Mouse (Mus musculus) MEL (cell line): ENCODE data around the gene Inpp5k. TPM values are rescaled to one million over a fixed set of nuclear protein-coding genes. Genes with fewer than 3 reads are reported as not detected.

Experiments used
- DNase-seq: peaks from one replicate; pipeline ENCODE4 v3.0.0; 2011; ENCODE audit warnings: low read depth, low spot score
- H3K27ac ChIP-seq: 2 replicates; pipeline ENCODE4 v1.5.1; 2012; ENCODE audit warnings: low read depth, mild to moderate bottlenecking, control low read depth, low read length, moderate library complexity; ENCODE audit not compliant: control insufficient read depth
- H3K27me3 ChIP-seq, 2 experiments: fragments of 150-350 bp in 1 of 2; sonication (generic) in 1 of 2; 2 replicates each; pipeline ENCODE4 v1.6.1; 2012; ENCODE audit warnings: low read length in 2 of 2, mild to moderate bottlenecking in 2 of 2, improper control_type of control experiment in 1 of 2, moderate library complexity in 1 of 2; ENCODE audit not compliant: insufficient read depth in 2 of 2, control insufficient read depth in 1 of 2
- H3K36me3 ChIP-seq, 2 experiments: 2 replicates each; pipeline ENCODE4 v1.6.1; 2012 to 2014; ENCODE audit warnings: low read length in 2 of 2, improper control_type of control experiment in 1 of 2, inconsistent platforms in 1 of 2, mild to moderate bottlenecking in 1 of 2; ENCODE audit not compliant: insufficient read depth in 2 of 2, control insufficient read depth in 1 of 2
- H3K4me1 ChIP-seq, 2 experiments: fragments of 150-350 bp in 1 of 2; sonication (generic) in 1 of 2; 2 replicates each; pipeline ENCODE4 v1.6.1; 2012; ENCODE audit warnings: low read length in 2 of 2, improper control_type of control experiment in 1 of 2, mild to moderate bottlenecking in 1 of 2; ENCODE audit not compliant: insufficient read depth in 2 of 2, control insufficient read depth in 1 of 2
- H3K4me3 ChIP-seq, 2 experiments: fragments of 150-350 bp in 1 of 2; sonication (generic) in 1 of 2; 2 replicates each; pipeline ENCODE4 v1.5.1; 2012; ENCODE audit warnings: low read depth in 2 of 2, low read length in 2 of 2, mild to moderate bottlenecking in 2 of 2, moderate library complexity in 2 of 2, control low read depth in 1 of 2, improper control_type of control experiment in 1 of 2; ENCODE audit not compliant: control insufficient read depth in 1 of 2, insufficient read depth in 1 of 2
- H3K79me2 ChIP-seq: 2 replicates; pipeline ENCODE4 v1.6.1; 2012; ENCODE audit warnings: mild to moderate bottlenecking, low read length, moderate library complexity; ENCODE audit not compliant: control insufficient read depth, poor library complexity, insufficient read depth
- H3K9ac ChIP-seq: 2 replicates; pipeline ENCODE4 v1.6.1; 2012; ENCODE audit warnings: low read depth, mild to moderate bottlenecking, control low read depth, low read length, moderate library complexity; ENCODE audit not compliant: control insufficient read depth, poor library complexity, severe bottlenecking
- H3K9me3 ChIP-seq: fragments of 150-350 bp; sonication (generic); replicated peaks from 2 replicates; pipeline ENCODE4 v1.6.1; 2012; ENCODE audit warnings: mild to moderate bottlenecking, low read length, improper control_type of control experiment, moderate library complexity; ENCODE audit not compliant: insufficient read depth
- BHLHE40 ChIP-seq: IDR thresholded peaks from 2 replicates; pipeline ENCODE4 v1.6.1; 2012; ENCODE audit warnings: low read depth, mild to moderate bottlenecking, inconsistent platforms, low read length, improper control_type of control experiment, borderline replicate concordance
- CHD1 ChIP-seq: IDR thresholded peaks from 2 replicates; pipeline ENCODE4 v1.6.1; 2012; ENCODE audit warnings: low read depth, mild to moderate bottlenecking, inconsistent platforms, low read length, improper control_type of control experiment
- CHD2 ChIP-seq: IDR thresholded peaks from 2 replicates; pipeline ENCODE4 v1.6.1; 2011; ENCODE audit warnings: low read length, improper control_type of control experiment
- CTCF ChIP-seq, 3 experiments: IDR thresholded peaks in 2 of 3; conservative IDR thresholded peaks in 1 of 3; 2 replicates each; pipeline ENCODE4 v1.5.1; 2011 to 2012; ENCODE audit warnings: low read length in 3 of 3, low read depth in 2 of 3, mild to moderate bottlenecking in 2 of 3, improper control_type of control experiment in 1 of 3, inconsistent platforms in 1 of 3, mixed read lengths in 1 of 3, moderate library complexity in 1 of 3; ENCODE audit not compliant: control insufficient read depth in 1 of 3, insufficient read depth in 1 of 3, poor library complexity in 1 of 3, severe bottlenecking in 1 of 3
- E2F4 ChIP-seq: IDR thresholded peaks from 2 replicates; pipeline ENCODE4 v1.6.1; 2011; ENCODE audit warnings: low read depth, low read length, improper control_type of control experiment, borderline replicate concordance
- ELF1 ChIP-seq: IDR thresholded peaks from 2 replicates; pipeline ENCODE4 v1.6.1; 2014; ENCODE audit warnings: low read depth, mild to moderate bottlenecking, inconsistent platforms, low read length, improper control_type of control experiment, moderate library complexity
- EP300 ChIP-seq, 2 experiments: IDR thresholded peaks; 2 replicates each; pipeline ENCODE4 v1.6.1; 2011; ENCODE audit warnings: improper control_type of control experiment in 2 of 2, low read length in 2 of 2, low read depth in 1 of 2, mild to moderate bottlenecking in 1 of 2
- ETS1 ChIP-seq: IDR thresholded peaks from 2 replicates; pipeline ENCODE4 v1.6.1; 2012; ENCODE audit warnings: low read depth, mild to moderate bottlenecking, inconsistent platforms, low read length, improper control_type of control experiment, moderate library complexity
- GATA1 ChIP-seq: IDR thresholded peaks from 2 replicates; pipeline ENCODE4 v1.6.1; 2011; ENCODE audit warnings: low read depth, low read length, improper control_type of control experiment
- HCFC1 ChIP-seq: IDR thresholded peaks from 2 replicates; pipeline ENCODE4 v1.6.1; 2012; ENCODE audit warnings: low read depth, mild to moderate bottlenecking, inconsistent platforms, low read length, improper control_type of control experiment, moderate library complexity
- KAT2A ChIP-seq: conservative IDR thresholded peaks from 2 replicates; pipeline ENCODE4 v1.6.1; 2012; ENCODE audit warnings: low read depth, low read length, improper control_type of control experiment, inconsistent platforms
- MAFK ChIP-seq: IDR thresholded peaks from 2 replicates; pipeline ENCODE4 v1.6.1; 2011; ENCODE audit warnings: low read depth, mild to moderate bottlenecking, low read length, improper control_type of control experiment, borderline replicate concordance
- MAX ChIP-seq: IDR thresholded peaks from 2 replicates; pipeline ENCODE4 v1.6.1; 2011; ENCODE audit warnings: low read length, improper control_type of control experiment
- MAZ ChIP-seq: IDR thresholded peaks from 2 replicates; pipeline ENCODE4 v1.6.1; 2012; ENCODE audit warnings: low read depth, mild to moderate bottlenecking, inconsistent platforms, low read length, improper control_type of control experiment
- MEF2A ChIP-seq: IDR thresholded peaks from 2 replicates; pipeline ENCODE4 v1.6.1; 2014; ENCODE audit warnings: low read depth, mild to moderate bottlenecking, inconsistent platforms, low read length, improper control_type of control experiment; ENCODE audit not compliant: poor library complexity, insufficient replicate concordance, severe bottlenecking; ENCODE audit errors: extremely low read depth
- MYB ChIP-seq: IDR thresholded peaks from 2 replicates; pipeline ENCODE4 v1.6.1; 2011; ENCODE audit warnings: mild to moderate bottlenecking, low read depth, low read length, improper control_type of control experiment
- MYC ChIP-seq: IDR thresholded peaks from 2 replicates; pipeline ENCODE4 v1.6.1; 2011; ENCODE audit warnings: low read depth, mild to moderate bottlenecking, low read length, improper control_type of control experiment, moderate library complexity
- NRF1 ChIP-seq: IDR thresholded peaks from 2 replicates; pipeline ENCODE4 v1.6.1; 2014; ENCODE audit warnings: low read depth, mild to moderate bottlenecking, inconsistent platforms, low read length, improper control_type of control experiment, moderate library complexity; ENCODE audit not compliant: poor library complexity, insufficient read depth, severe bottlenecking
- POLR2A ChIP-seq, 2 experiments: IDR thresholded peaks; 2 replicates each; pipeline ENCODE4 v1.6.1; 2011 to 2012; ENCODE audit warnings: low read length in 2 of 2, mild to moderate bottlenecking in 2 of 2, control low read depth in 1 of 2, improper control_type of control experiment in 1 of 2, low read depth in 1 of 2, moderate library complexity in 1 of 2; ENCODE audit not compliant: control insufficient read depth in 1 of 2, insufficient read depth in 1 of 2, poor library complexity in 1 of 2
- POLR2AphosphoS2 ChIP-seq: IDR thresholded peaks from 2 replicates; pipeline ENCODE4 v1.6.1; 2011; ENCODE audit warnings: low read length, improper control_type of control experiment
- POLR2AphosphoS5 ChIP-seq: IDR thresholded peaks from 2 replicates; pipeline ENCODE4 v1.6.1; 2012; ENCODE audit warnings: low read depth, borderline replicate concordance, mild to moderate bottlenecking, inconsistent platforms, low read length, moderate library complexity, mixed read lengths
- RAD21 ChIP-seq: IDR thresholded peaks from 2 replicates; pipeline ENCODE4 v1.6.1; 2011; ENCODE audit warnings: mild to moderate bottlenecking, low read depth, low read length, improper control_type of control experiment
- SIN3A ChIP-seq: IDR thresholded peaks from 2 replicates; pipeline ENCODE4 v1.6.1; 2012; ENCODE audit warnings: low read length, improper control_type of control experiment, inconsistent platforms
- SMC3 ChIP-seq: IDR thresholded peaks from 2 replicates; pipeline ENCODE4 v1.6.1; 2011; ENCODE audit warnings: low read depth, low read length, improper control_type of control experiment
- TAL1 ChIP-seq: IDR thresholded peaks from 2 replicates; pipeline ENCODE4 v1.6.1; 2012; ENCODE audit warnings: mild to moderate bottlenecking, inconsistent platforms, low read length, moderate library complexity, mixed read lengths
- TBP ChIP-seq: IDR thresholded peaks from 2 replicates; pipeline ENCODE4 v1.8.0; 2011; ENCODE audit warnings: low read depth, low read length, improper control_type of control experiment
- TCF12 ChIP-seq: IDR thresholded peaks from 2 replicates; pipeline ENCODE4 v1.6.1; 2014; ENCODE audit warnings: low read depth, mild to moderate bottlenecking, inconsistent platforms, low read length, improper control_type of control experiment, moderate library complexity
- UBTF ChIP-seq: IDR thresholded peaks from 2 replicates; pipeline ENCODE4 v1.6.1; 2012; ENCODE audit warnings: low read depth, mild to moderate bottlenecking, inconsistent platforms, low read length, improper control_type of control experiment, moderate library complexity, borderline replicate concordance; ENCODE audit not compliant: insufficient read depth
- USF1 ChIP-seq: IDR thresholded peaks from 2 replicates; pipeline ENCODE4 v1.6.1; 2014; ENCODE audit warnings: low read depth, mild to moderate bottlenecking, inconsistent platforms, low read length, improper control_type of control experiment, moderate library complexity
- USF2 ChIP-seq, 2 experiments: IDR thresholded peaks; 2 replicates each; pipeline ENCODE4 v1.6.1; 2011 to 2012; ENCODE audit warnings: improper control_type of control experiment in 2 of 2, low read length in 2 of 2, borderline replicate concordance in 1 of 2, inconsistent platforms in 1 of 2, low read depth in 1 of 2, mild to moderate bottlenecking in 1 of 2; ENCODE audit not compliant: insufficient read depth in 1 of 2
- ZC3H11A ChIP-seq: IDR thresholded peaks from 2 replicates; pipeline ENCODE4 v1.6.1; 2012; ENCODE audit warnings: low read depth, mild to moderate bottlenecking, inconsistent platforms, low read length, improper control_type of control experiment
- ZKSCAN1 ChIP-seq: IDR thresholded peaks from 2 replicates; pipeline ENCODE4 v1.6.1; 2012; ENCODE audit warnings: low read depth, mild to moderate bottlenecking, inconsistent platforms, low read length, improper control_type of control experiment, moderate library complexity
- ZMIZ1 ChIP-seq: IDR thresholded peaks from 2 replicates; pipeline ENCODE4 v1.6.1; 2012; ENCODE audit warnings: low read depth, mild to moderate bottlenecking, inconsistent platforms, low read length, improper control_type of control experiment, moderate library complexity
- ZNF384 ChIP-seq: IDR thresholded peaks from 2 replicates; pipeline ENCODE4 v1.6.1; 2012; ENCODE audit warnings: low read depth, mild to moderate bottlenecking, inconsistent platforms, low read length, improper control_type of control experiment
- polyA plus RNA-seq, 2 experiments: library from polyadenylated mRNA; stranded (reverse) in 1 of 2; unstranded in 1 of 2; fragments of >175 nt in 1 of 2; fragments of >200 nt in 1 of 2; gene quantifications; 2 replicates each; pipeline versions ENCODE4 v1.2.1 to v1.2.4; 2012; ENCODE audit warnings: low replicate concordance in 2 of 2, low read depth in 1 of 2; ENCODE audit not compliant: insufficient read length in 2 of 2, insufficient read depth in 1 of 2, missing spikeins in 1 of 2
- total RNA-seq: library from RNA; depleted of rRNA; stranded (reverse); fragments of 300-350 nt; gene quantifications from 2 replicates; pipeline ENCODE4 v1.2.3, GENCODE M21; 2012

Gene Inpp5k
- total and polyA plus RNA-seq, 3 experiments, result 15.2 to 28.7 TPM; not detected in 1

DNA sequence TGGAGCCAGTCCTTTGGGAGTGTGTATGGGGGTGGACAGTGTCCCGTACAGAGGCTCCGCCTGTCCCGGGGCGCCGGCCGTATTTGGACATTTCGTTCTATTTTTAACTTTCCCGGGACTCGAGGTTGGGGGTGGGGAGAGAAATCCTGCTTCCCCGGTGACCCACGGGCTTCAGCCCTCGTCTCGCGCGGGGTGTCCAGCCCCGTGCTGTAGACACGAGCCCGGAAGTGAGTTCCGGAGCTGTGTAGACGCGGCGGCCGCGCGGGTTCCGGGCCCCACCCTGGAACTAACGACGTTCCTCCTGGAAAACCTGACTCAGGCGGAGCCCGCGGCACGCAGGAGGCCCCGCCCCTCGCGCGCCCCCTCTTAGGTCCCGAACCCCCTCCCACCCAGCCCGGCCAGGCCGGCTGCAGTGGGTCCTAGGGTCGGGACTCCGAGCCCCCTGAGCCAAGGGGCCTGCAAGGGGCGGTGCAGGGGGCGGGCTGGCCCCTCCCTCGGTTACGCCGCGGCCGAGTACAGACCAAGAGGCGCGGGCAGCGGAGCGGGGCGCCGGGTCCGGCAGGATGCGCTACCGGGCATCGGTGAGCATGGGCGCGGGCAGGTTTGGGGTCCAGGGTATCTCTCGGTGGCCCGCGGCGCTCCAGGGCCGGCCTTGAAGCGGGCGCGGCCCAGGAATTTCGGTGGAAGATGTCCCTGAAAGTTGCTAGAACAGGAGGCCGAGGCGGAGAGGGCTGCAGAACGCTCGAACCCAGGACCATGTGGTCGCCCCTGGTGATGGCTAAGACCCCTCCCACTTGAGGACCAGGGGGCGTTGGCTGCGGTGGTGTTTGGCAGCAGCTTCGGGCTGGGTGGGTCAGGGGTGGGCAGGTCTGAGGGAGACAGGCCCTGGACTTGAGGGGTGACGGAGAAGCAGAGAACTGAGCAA lies 25.1 kb downstream of the Inpp5k start:
- DNase-seq, result peak; percentile 85
- Histone ChIP-seq H3K9ac (peak overlapping the region; percentile 81), H3K79me2 (peaks cover 16% of the 10 kb centered on the region), H3K9me3 (no peaks in the 10 kb centered on the region), H3K4me1 (peaks cover 4 to 17% of the 10 kb centered on the region in 2 experiments), H3K4me3 (peak overlapping the region; percentile 62 to 81), H3K27me3 (no peaks in the 10 kb centered on the region), H3K27ac (peak overlapping the region; percentile 77), H3K36me3 (peaks cover 3% of the 10 kb centered on the region in 2 experiments)
- no peak for TF ChIP-seq MEF2A
- no peak for TF ChIP-seq KAT2A
- 0 out of 2 replicates have a peak, but pooled peaks have one; percentile 28 for TF ChIP-seq MYB
- no peak for TF ChIP-seq E2F4
- TF ChIP-seq POLR2AphosphoS5, result no peak
- no peak for TF ChIP-seq CHD2
- TF ChIP-seq UBTF, result no peak
- TF ChIP-seq ZC3H11A, result no peak
- TF ChIP-seq ZMIZ1, result peak; percentile 87
- TF ChIP-seq USF1, result no peak
- peak; percentile 79 for TF ChIP-seq MAZ
- no peak for TF ChIP-seq CTCF (IDR thresholded peaks at IDR 0.05 in 2 of 3, conservative IDR thresholded peaks at IDR 0.05 in 1 of 3; ENCODE audit: control insufficient read depth in 1 of 3, insufficient read depth in 1 of 3, low read depth in 2 of 3, low read length in 3 of 3, poor library complexity in 1 of 3, severe bottlenecking in 1 of 3)
- no peak for TF ChIP-seq SMC3
- TF ChIP-seq POLR2A (IDR thresholded peaks at IDR 0.05; ENCODE audit: control insufficient read depth in 1 of 2, insufficient read depth in 1 of 2, low read depth in 1 of 2, low read length in 2 of 2, poor library complexity in 1 of 2), result peak; percentile 44 to 66; a peak in 1 of 4 replicates
- TF ChIP-seq EP300 (IDR thresholded peaks at IDR 0.05; ENCODE audit: low read depth in 1 of 2, low read length in 2 of 2), result no peak
- TF ChIP-seq CHD1, result 0 out of 2 replicates have a peak, but pooled peaks have one; percentile 16
- peak; percentile 67 for TF ChIP-seq HCFC1
- no peak for TF ChIP-seq GATA1
- TF ChIP-seq ELF1, result peak; percentile 87
- no peak for TF ChIP-seq RAD21
- TF ChIP-seq MAFK, result no peak
- peak; percentile 40 for TF ChIP-seq TCF12
- TF ChIP-seq USF2 (IDR thresholded peaks at IDR 0.05; ENCODE audit: borderline replicate concordance in 1 of 2, insufficient read depth in 1 of 2, low read depth in 1 of 2, low read length in 2 of 2), result no peak
- 0 out of 2 replicates have a peak, but pooled peaks have one; percentile 24 for TF ChIP-seq MYC
- no peak for TF ChIP-seq ZNF384
- no peak for TF ChIP-seq TAL1
- TF ChIP-seq POLR2AphosphoS2, result peak; percentile 40; the same call in 1 of the 2 replicates
- TF ChIP-seq MAX, result peak; percentile 54; the same call in 1 of the 2 replicates
- peak; percentile 61 for TF ChIP-seq SIN3A
- no peak for TF ChIP-seq ZKSCAN1
- TF ChIP-seq TBP, result no peak; the same call in 1 of the 2 replicates
- TF ChIP-seq BHLHE40, result 0 out of 2 replicates have a peak, but pooled peaks have one; percentile 23
- TF ChIP-seq ETS1, result no peak
- TF ChIP-seq NRF1, result 0 out of 2 replicates have a peak, but pooled peaks have one; percentile 26
